Mouse (Mus musculus): ENCODE data around the gene Tnfsf10. TPM values are rescaled to one million over a fixed set of nuclear protein-coding genes. Genes with fewer than 3 reads are reported as not detected.

Gene Tnfsf10
- polyA plus RNA-seq, 1 experiment from 2014 or later = 0.05 TPM

DNA sequence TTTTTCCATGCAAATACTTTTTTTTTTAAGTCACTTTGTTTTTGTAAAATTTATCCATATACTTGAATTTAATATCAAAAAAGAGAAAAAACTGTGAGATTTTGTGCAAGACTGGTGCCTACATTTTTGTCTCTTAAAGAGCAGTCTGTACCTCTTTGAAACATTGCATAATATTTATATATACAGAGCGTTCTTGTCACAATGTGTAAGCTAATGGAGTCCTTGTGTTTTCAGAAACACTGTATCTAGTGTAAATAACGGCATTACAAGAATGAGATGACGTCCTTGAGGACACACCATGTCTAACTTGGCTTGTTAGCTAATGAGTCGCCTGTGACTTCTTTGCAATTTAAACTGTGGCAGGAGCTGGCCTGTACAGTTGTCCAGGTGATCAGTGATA is 61.1 kb downstream of the Tnfsf10 start:
- no peak overlapping the region for H3K9ac ChIP-seq (replicated peaks)
- H3K27me3 ChIP-seq = peaks cover 22% of the 10 kb centered on the region
- ATAC-seq (ENCODE audit: insufficient number of reproducible peaks, insufficient read depth, low FRiP score, low TSS enrichment, low read depth) = no peak
- H3K4me3 ChIP-seq (replicated peaks) = no peak overlapping the region
- H3K4me1 ChIP-seq (replicated peaks) = no peaks in the 10 kb centered on the region
- H3K36me3 ChIP-seq = no peaks in the 10 kb centered on the region
- WGBS = 77% methylated on average over 4 of the region's 4 CpGs
- H3K4me2 ChIP-seq = no peak overlapping the region
- no peaks in the 10 kb centered on the region for H3K9me3 ChIP-seq
- no peak overlapping the region for H3K27ac ChIP-seq

DNA sequence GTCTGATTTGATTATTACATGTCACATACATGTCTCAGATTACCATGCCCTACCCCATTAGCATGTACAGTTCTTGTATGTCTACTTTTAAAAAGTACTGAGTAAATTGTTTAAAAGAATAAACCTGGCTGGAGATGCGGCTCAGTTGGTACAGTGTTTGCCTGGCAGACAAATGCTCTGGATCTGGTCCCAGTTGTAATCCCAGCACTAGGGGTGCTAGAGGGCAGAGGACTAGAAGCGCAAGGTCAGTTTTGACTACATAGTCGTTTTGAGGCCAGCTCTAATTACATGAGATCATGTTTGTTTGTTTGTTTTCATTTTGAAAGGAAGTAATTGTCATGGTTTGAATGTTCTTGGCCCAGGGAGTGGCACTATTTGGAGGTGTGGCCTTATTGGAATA is 68.0 kb downstream of the Tnfsf10 start:
- no peaks in the 10 kb centered on the region for H3K4me1 ChIP-seq (replicated peaks)
- no peak for ATAC-seq (ENCODE audit: insufficient number of reproducible peaks, insufficient read depth, low FRiP score, low TSS enrichment, low read depth)
- no peaks in the 10 kb centered on the region for H3K36me3 ChIP-seq
- no peak overlapping the region for H3K4me3 ChIP-seq (replicated peaks)
- no peak overlapping the region for H3K4me2 ChIP-seq
- no peak overlapping the region for H3K9ac ChIP-seq (replicated peaks)
- no peak overlapping the region for H3K27ac ChIP-seq
- no peaks in the 10 kb centered on the region for H3K9me3 ChIP-seq
- 74% methylated on average over 3 of the region's 3 CpGs for WGBS
- H3K27me3 ChIP-seq = no peaks in the 10 kb centered on the region

DNA sequence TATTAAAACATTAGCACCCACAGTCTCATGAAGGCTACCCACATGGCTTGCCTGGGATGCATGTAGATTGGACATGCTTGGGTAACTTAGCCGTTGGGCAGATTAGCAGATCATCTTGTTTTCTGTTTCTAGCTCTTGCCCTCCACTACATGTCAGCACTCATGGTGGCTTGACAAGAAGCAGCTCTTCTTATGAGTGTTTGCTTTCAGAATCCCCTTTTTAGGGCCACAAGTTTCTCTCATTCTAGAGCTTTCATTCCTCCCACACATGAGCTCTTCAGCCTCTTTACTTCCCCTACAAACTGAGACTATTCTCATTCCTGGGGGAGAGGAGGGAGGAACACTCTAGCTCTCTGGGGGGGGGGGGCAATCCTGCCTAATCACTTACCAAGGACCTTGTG is 73.1 kb downstream of the Tnfsf10 start:
- Histone ChIP-seq H3K27ac (no peak overlapping the region), H3K4me3 (replicated peaks) (no peak overlapping the region), H3K9ac (replicated peaks) (no peak overlapping the region), H3K9me3 (no peaks in the 10 kb centered on the region), H3K4me1 (replicated peaks) (no peaks in the 10 kb centered on the region), H3K36me3 (no peaks in the 10 kb centered on the region), H3K27me3 (no peaks in the 10 kb centered on the region), H3K4me2 (no peak overlapping the region)
- 69% methylated on average over 1 of the region's 1 CpGs for WGBS
- no peak for ATAC-seq (ENCODE audit: insufficient number of reproducible peaks, insufficient read depth, low FRiP score, low TSS enrichment, low read depth)

Other genes starting within 250 kb of the Tnfsf10 start
- gene Ect2, start 163.2 kb upstream of the Tnfsf10 start, polyA plus RNA-seq (2016; fragmentation: Nextera tagmentation; extraction: Ambion mirVana) = 63.4 and 64.8 TPM in 2 replicates
- 3.0 and 4.0 TPM in 2 replicates for gene Nceh1, start 134.1 kb upstream of the Tnfsf10 start, polyA plus RNA-seq (2016; fragmentation: Nextera tagmentation; extraction: Ambion mirVana)
- gene Ghsr, start 54.3 kb downstream of the Tnfsf10 start, polyA plus RNA-seq (2016; fragmentation: Nextera tagmentation; extraction: Ambion mirVana) = not detected in 2 replicates